Mouse (Mus musculus): ENCODE measurements around the gene Fcamr. TPM values are rescaled to one million over a fixed set of nuclear protein-coding genes. Genes with fewer than 3 reads are reported as not detected.

The Fcamr gene
- total RNA-seq, 1 experiment from 2014 or later: not detected

DNA sequence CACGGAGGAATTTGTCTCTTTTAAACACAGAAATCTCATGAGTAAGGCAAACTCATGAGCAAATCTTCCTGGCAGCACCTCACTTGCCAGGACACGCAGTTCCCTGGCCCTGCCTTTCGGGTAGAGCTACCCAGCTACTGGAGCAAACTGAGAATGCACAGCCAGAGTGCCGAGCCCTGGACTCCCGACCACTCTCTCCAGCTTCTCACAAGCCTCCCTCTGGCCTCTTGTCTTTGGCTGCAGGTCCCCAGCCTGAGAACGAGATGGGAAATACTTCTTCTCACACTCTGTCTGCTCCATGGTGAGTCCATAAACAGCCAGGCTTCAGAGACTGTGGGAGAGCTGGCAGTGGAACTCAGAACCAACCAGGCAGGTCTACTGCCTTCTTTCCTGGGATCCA, 2.3 kb downstream of the Fcamr start:
- peak; percentile 12 for DNase-seq

- no peak for DNase-seq
Measured at GRCm38 (mm10) chr1:130804279-130804678, 3.6 kb downstream of the Fcamr start.

DNA sequence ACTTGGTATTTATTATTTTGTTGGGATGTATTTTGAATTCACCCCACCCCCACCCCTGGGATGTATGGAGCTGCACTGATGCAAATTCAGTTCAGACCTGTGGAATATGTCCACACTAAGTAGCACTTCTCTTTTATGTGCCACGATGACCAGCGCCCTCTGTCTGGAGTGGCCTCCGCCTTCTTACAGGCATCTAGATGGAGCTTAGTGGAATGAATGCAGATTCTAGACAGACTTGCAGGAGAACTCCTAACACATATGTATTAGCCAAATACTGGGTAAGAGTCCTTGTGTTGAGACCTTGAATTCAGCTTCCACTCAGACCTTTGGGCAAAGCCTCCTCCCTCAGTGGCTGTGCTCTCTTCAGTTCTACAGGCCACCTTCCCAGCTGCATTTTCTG, 10.2 kb downstream of the Fcamr start:
- no peak for DNase-seq

- no peak for DNase-seq
Measured at GRCm38 (mm10) chr1:130811316-130811715, 10.6 kb downstream of the Fcamr start.

DNA sequence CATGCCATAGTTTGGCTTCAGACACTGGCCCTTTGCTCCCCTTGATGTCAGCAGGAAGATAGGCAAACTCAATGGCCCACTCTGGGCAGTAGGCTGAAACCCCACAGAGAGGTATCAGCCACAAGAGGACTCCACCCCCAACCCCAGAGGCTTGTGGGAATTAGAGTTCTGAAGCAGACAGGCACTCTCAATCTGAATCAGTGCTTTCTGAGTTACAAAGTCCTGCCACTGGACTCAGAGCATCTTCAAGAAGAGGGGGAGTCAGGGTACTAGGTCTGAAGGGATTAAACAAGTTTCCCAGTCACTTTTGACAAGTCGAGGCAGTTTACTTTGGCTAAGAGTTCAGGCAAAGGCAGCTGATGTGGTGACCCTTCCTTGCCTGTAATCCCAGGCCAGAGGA, 19.0 kb downstream of the Fcamr start:
- DNase-seq: no peak

DNA sequence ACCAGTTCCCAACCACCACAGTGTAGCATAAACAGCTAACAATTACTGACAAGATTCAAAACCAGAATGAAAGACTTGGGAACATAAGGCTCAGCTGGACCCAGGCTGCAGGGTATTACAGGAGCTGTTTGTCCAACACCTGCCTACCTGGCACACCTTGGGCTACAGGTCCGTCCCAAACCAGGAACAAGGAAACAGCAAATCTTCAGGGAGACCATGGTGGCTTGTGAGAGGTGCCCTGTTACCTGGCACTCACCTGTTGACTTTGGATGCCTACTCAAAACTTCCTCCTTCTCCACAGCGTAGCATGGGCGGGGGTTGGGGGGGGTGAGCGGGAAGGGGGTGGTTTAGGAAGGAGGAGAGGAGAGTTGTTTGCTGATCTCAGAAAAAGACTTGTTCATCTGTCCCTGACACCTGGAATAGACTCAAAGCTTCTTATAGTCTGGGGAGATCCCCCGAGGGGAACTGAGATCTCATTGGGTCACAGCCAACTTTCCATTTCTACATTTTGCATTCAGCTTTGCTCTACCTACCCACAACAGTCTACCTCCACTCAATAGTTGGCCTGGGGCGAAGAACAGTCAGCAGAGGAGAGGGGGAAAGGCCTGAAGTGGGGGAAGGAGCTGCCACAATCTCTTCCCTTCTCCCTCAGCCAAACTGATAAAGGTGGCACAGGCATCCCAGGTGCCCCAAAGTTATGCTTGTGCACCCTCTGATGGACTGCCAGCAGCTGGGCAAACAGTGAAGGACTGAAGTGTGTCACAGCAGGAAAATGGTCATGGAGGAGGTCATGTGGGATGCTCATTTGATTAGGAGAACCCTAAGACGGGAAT, 19.8 kb downstream of the Fcamr start:
- DNase-seq: no peak

DNA sequence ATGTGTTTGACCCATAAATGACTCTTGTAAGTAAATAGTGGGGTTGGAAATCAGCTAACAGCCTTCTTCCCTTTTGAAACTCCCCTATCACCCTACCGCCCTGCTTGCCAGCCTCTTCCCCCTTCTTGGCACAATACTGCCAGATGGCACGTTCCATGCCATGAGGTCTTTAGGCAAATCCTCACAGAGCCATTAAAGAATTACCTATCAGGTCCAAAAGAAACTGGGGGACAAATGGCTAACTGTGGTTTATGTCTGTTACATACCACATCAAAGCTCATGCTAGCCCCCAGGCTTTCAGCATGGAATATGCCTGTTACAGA, 20.4 kb downstream of the Fcamr start:
- DNase-seq: no peak

DNA sequence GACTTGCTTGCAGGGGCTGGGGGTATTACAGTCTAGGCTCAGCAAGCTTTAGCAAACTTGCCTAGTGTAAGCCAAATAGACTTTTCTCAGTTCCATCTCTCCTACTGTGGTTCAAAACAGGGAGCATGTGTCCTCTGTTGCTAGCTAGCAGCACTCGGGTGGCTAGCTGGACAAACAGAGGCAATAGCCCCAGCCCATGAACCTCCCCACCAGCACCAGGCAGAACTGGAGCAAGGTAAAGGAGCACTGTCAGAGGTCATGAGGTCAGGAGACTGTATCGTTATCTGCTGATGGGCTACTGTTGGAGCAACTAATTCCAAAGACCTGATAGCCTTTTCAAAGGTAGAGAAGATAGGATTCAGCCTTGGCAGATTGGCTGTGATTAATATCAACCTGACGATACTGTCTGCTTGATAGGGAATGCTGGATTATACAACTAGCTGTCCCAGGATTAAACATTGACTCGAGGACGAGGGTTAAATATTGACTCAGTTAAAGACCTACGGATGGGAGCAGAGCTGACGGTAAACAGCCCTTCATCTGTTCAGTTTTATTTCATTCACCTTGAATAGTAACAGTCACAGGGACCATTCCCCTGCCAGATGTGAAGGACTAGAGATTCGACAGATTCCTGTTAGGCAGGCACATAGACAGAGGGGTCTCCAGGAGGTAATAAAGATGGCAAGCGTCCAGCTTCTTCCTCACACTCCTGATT, 21.4 kb downstream of the Fcamr start:
- no peak for DNase-seq

DNA sequence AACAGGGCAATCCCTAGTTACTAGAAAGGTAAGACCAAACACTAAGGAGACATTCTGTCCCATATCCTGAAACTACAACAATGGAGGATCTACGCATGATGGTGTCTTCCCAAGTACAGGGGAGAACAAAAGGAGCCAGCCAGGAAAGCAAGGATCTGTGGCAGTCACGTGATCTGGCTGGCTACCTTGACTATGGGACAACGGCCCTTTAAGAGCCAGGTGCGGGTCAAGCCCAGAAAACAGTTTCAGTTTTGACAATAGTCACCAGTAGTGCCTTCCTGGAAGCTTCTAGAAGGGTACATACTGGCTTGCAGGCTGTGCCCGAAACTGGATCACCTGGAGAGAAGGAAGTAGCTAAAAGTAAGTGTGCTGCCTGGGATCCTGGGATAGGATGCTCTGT, 25.7 kb downstream of the Fcamr start, which contains the start of gene Pigr:
Pigr (plus strand) TSS at position 237 of the 400 bp plus-strand sequence.
- no peak for DNase-seq

DNA sequence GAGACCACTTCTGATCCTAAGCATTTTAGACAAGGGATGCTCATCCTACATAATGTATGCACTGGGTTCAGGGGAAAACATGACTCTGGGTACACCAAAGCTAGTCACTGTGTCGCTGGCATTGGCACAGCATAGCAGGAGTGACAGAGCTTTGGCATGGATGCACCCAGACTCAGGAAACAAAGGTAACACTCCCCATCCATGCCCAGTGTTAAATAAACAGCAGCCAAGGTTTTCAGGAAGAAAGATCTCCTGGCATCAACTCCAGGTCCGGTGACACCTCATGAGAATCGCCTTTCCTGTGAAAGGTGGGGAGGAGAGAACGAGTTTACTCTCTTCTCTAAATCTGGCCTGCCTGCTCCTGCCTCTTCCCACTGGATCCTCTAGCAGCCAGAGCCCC, 28.0 kb downstream of the Fcamr start:
- DNase-seq: no peak

- DNase-seq: no peak
Measured at GRCm38 (mm10) chr1:130829906-130830830, 29.5 kb downstream of the Fcamr start.

DNA sequence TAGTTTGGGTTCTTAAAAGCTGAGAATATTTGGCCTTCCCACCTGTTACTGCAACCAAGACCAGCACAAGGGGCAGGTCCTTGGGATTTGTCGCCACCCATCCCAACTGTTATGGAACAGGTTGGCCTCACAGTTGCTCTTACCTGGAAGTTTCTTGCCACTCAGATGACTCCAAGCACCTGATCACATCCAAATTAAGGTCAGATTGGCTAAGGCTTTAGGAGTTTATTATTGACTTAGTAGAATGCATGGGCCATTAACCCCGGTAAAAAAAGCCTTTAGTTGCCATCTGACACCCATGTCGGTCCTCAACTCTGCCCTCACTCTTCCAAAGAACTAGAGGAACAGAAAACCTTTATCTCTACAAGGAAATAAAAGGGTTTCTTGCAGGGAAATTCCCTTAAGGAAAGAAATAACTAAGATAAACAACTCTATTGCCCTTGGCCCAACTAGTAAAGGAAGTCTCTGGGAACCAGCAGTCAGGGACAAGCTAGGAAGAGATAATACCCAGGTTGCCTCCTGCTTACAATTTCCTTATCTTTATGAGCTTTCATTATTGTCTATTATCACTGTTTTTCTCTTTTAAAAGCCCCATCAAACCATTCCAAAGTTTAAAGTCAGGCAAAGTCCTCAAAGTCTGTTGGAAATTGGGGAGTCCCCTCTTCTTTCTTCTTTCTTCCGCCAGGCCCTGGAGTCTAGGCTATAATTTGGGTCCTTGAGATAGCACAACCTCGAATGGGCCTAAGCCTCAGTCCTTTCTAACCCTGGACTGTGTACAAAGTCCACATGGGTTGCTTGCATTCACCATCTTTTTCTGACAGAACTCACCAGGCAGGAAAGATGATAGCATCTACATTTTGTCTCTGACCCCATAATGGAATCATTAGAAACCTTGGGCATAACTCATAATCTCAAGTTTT, 31.8 kb downstream of the Fcamr start:
- no peak for DNase-seq

GRCm38 (mm10) chr1:130835161-130835936, 34.6 kb downstream of the Fcamr start:
- no peak for DNase-seq

GRCm38 (mm10) chr1:130838288-130838687, 37.6 kb downstream of the Fcamr start:
- DNase-seq: peak; percentile 11

DNA sequence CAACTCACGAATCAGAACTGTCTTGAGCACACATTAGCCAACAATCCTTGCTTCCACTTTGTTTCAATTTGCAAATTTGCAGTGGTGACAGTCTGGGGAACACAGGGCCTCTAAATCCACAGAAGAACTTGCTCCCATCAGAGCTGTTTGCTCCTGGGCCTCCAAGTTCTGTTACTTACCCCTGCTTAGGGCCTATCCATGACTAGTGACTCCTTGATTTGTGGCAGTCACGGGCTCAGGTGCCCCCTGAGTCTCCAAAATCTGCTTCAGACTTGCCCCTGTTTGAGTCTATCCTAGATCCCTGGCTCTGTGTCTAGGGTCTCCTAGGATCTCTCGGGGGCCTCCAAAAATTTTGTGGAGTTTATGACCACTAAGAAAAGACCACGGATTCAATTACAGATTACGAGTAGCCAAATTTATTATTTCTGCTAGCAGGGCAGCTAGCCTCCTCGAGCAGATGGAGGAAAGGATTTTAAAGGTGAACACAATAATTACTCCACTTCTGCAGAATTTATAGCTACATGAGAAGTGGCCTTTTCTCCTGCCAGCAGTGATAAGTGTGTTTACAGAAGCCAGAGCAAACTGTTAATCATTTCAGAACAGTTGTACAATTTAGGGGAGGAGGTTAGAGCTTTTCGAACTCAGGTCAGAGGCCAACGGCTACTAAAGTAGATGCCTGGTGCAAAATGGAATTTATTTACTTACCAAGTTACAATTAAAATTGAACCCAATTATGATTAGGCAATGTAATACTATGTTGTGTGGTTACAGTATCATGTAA, 40.1 kb downstream of the Fcamr start:
- DNase-seq: no peak

DNA sequence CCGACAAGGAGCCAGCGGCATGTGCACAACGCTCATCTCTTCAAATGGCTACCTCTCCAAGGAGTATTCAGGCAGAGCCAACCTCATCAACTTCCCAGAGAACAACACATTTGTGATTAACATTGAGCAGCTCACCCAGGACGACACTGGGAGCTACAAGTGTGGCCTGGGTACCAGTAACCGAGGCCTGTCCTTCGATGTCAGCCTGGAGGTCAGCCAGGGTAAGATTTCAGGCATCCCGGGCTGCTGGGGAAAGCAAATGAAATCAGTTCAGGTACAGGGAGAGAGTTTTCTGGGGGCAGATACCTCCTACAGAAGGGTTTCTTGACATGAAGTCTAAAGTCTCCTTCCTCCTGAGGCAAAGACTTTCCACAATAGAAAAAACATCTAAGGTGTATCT, 40.9 kb downstream of the Fcamr start:
- no peak for DNase-seq

DNA sequence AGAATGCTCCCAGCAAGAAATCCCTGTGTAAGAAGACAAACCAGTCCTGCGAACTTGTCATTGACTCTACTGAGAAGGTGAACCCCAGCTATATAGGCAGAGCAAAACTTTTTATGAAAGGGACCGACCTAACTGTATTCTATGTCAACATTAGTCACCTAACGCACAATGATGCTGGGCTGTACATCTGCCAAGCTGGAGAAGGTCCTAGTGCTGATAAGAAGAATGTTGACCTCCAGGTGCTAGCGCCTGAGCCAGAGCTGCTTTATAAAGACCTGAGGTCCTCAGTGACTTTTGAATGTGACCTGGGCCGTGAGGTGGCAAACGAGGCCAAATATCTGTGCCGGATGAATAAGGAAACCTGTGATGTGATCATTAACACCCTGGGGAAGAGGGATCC, 43.8 kb downstream of the Fcamr start:
- no peak for DNase-seq

DNA sequence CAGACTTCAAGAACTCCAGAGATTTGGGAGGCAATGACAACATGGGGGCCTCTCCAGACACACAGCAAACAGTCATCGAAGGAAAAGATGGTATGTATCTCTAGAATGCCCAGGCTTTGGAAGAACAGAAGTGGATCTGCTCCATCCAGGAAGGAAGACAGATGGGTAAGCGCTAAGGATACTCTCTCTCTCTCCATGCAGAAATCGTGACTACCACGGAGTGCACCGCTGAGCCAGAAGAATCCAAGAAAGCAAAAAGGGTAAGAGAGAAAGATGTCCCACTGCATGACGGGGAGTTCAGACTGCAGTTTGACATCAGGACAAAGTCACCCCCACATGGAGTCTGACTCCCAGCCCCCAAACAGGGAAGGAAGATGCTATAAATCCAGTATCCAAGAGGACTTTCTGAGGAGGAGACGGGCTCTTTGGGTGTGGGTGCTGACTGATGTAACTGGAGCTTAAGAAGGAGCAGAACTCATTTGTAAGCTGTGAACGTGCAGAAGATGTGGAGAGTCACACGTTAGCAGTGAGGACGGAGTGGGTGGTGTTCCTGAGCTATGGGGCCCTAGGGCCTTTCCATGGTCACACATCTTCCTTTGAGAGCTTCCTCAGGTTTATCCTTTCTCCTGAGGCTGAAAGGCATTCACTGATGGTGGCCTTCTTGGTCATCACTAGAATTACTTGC, 49.0 kb downstream of the Fcamr start:
- no peak for DNase-seq

DNA sequence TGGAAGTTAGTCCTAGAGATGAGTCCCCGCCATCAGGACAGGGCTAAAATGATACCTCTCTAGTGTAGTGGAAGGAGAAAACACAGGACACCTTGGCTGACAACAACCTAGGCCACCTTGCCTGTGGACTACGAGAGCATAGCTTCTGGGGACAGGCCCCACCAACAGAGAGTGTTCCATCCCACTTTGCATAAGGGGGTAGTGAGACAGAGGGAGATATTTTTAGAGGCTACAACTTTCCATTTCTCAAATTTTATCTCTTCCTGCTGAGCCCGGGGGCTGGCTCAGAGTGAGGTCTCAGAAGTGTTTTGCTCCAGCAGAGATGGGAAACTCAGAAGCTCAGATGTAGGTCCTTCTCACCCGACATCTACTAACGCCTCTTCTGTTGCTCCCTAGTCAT, 49.7 kb downstream of the Fcamr start:
- no peak for DNase-seq

Measured in adrenal gland, postnatal 14 days (tissue).